Mouse (Mus musculus): ENCODE data around the gene Slc4a1ap. TPM values are rescaled to one million over a fixed set of nuclear protein-coding genes. Genes with fewer than 3 reads are reported as not detected.
"Not testable (repeated sequence)": the region's sequence is repeated elsewhere in the genome, so short reads cannot be mapped to it uniquely, and the experiment has no call there.

The Slc4a1ap gene
- polyA plus RNA-seq, 1 experiment from 2014 or later = 36.7 TPM

GRCm38 (mm10) chr5:31571023-31571608 lies 44.3 kb downstream of the Slc4a1ap start:
- WGBS = 11% methylated on average over 20 of the region's 20 CpGs

GRCm38 (mm10) chr5:31573722-31574121 lies 46.9 kb downstream of the Slc4a1ap start:
- Histone ChIP-seq H3K4me3 (replicated peaks) (no peak overlapping the region), H3K4me1 (peaks cover 33% of the 10 kb centered on the region), H3K9ac (no peak overlapping the region), H3K27ac (no peak overlapping the region), H3K4me2 (no peak overlapping the region), H3K9me3 (replicated peaks) (no peaks in the 10 kb centered on the region), H3K36me3 (no peaks in the 10 kb centered on the region), H3K27me3 (no peaks in the 10 kb centered on the region)
- ATAC-seq (replicated peaks; ENCODE audit: low FRiP score) = no peak
- WGBS = 85% methylated on average over 3 of the region's 3 CpGs

More at GRCm38 (mm10) chr5:31571023-31571608, 44.3 kb downstream of the Slc4a1ap start:
- Histone ChIP-seq H3K36me3 (no peaks in the 10 kb centered on the region), H3K4me2 (peak overlapping the region; percentile 46), H3K27me3 (no peaks in the 10 kb centered on the region), H3K4me3 (replicated peaks) (peak overlapping the region; percentile 4; the same call in 1 of the 2 replicates), H3K9ac (peak overlapping the region; percentile 12; the same call in 1 of the 2 replicates), H3K27ac (peak overlapping the region; percentile 79), H3K4me1 (peaks cover 31% of the 10 kb centered on the region), H3K9me3 (replicated peaks) (no peaks in the 10 kb centered on the region)
- 0 out of 2 replicates have a peak, but pooled peaks have one; percentile 25 for ATAC-seq (replicated peaks; ENCODE audit: low FRiP score)

GRCm38 (mm10) chr5:31576539-31576975 lies 49.8 kb downstream of the Slc4a1ap start:
- Histone ChIP-seq H3K27ac (peak overlapping the region; percentile 80), H3K27me3 (no peaks in the 10 kb centered on the region)
- peak; percentile 74 for ATAC-seq (replicated peaks; ENCODE audit: low FRiP score)

GRCm38 (mm10) chr5:31581263-31581662 lies 54.5 kb downstream of the Slc4a1ap start:
- WGBS = 66% methylated on average over 6 of the region's 6 CpGs

More at GRCm38 (mm10) chr5:31576539-31576975, 49.8 kb downstream of the Slc4a1ap start:
- Histone ChIP-seq H3K4me3 (replicated peaks) (no peak overlapping the region), H3K36me3 (no peaks in the 10 kb centered on the region), H3K4me1 (peaks cover 15% of the 10 kb centered on the region), H3K9ac (no peak overlapping the region), H3K4me2 (no peak overlapping the region), H3K9me3 (replicated peaks) (no peaks in the 10 kb centered on the region)
- 40% methylated on average over 7 of the region's 7 CpGs for WGBS

GRCm38 (mm10) chr5:31581932-31582331 lies 55.1 kb downstream of the Slc4a1ap start:
- Histone ChIP-seq H3K9ac (no peak overlapping the region), H3K36me3 (no peaks in the 10 kb centered on the region), H3K27ac (peak overlapping the region; percentile 97), H3K27me3 (no peaks in the 10 kb centered on the region), H3K9me3 (replicated peaks) (peaks cover 5% of the 10 kb centered on the region; the same call in 1 of the 2 replicates), H3K4me3 (replicated peaks) (no peak overlapping the region), H3K4me2 (no peak overlapping the region), H3K4me1 (peaks cover 38% of the 10 kb centered on the region)
- 67% methylated on average over 3 of the region's 3 CpGs for WGBS
- ATAC-seq (replicated peaks; ENCODE audit: low FRiP score) = no peak

More at GRCm38 (mm10) chr5:31581263-31581662, 54.5 kb downstream of the Slc4a1ap start:
- H3K9ac ChIP-seq = no peak overlapping the region
- H3K27me3 ChIP-seq = no peaks in the 10 kb centered on the region
- no peak for ATAC-seq (replicated peaks; ENCODE audit: low FRiP score)
- H3K36me3 ChIP-seq = no peaks in the 10 kb centered on the region
- no peak overlapping the region for H3K4me2 ChIP-seq
- peaks cover 36% of the 10 kb centered on the region for H3K4me1 ChIP-seq
- H3K27ac ChIP-seq = peak overlapping the region; percentile 59
- peaks cover 5% of the 10 kb centered on the region; the same call in 1 of the 2 replicates for H3K9me3 ChIP-seq (replicated peaks)
- H3K4me3 ChIP-seq (replicated peaks) = no peak overlapping the region

GRCm38 (mm10) chr5:31583261-31583660 lies 56.5 kb downstream of the Slc4a1ap start:
- Histone ChIP-seq H3K36me3 (no peaks in the 10 kb centered on the region), H3K4me1 (peaks cover 36% of the 10 kb centered on the region), H3K4me3 (replicated peaks) (no peak overlapping the region), H3K4me2 (no peak overlapping the region), H3K27ac (peak overlapping the region; percentile 97), H3K9me3 (replicated peaks) (peaks cover 5% of the 10 kb centered on the region; the same call in 1 of the 2 replicates), H3K27me3 (no peaks in the 10 kb centered on the region), H3K9ac (no peak overlapping the region)
- WGBS = 24% methylated on average over 2 of the region's 2 CpGs
- peak; percentile 91 for ATAC-seq (replicated peaks; ENCODE audit: low FRiP score)

GRCm38 (mm10) chr5:31585526-31585925 lies 58.7 kb downstream of the Slc4a1ap start:
- Histone ChIP-seq H3K4me1 (peaks cover 49% of the 10 kb centered on the region), H3K9me3 (replicated peaks) (peaks cover 5% of the 10 kb centered on the region; the same call in 1 of the 2 replicates), H3K27ac (peak overlapping the region; percentile 97), H3K4me2 (no peak overlapping the region), H3K27me3 (no peaks in the 10 kb centered on the region), H3K4me3 (replicated peaks) (no peak overlapping the region), H3K9ac (no peak overlapping the region), H3K36me3 (no peaks in the 10 kb centered on the region)
- ATAC-seq (replicated peaks; ENCODE audit: low FRiP score) = no peak
- WGBS = 78% methylated on average over 4 of the region's 4 CpGs

GRCm38 (mm10) chr5:31588016-31588415 lies 61.2 kb downstream of the Slc4a1ap start:
- H3K9me3 ChIP-seq (replicated peaks) = peaks cover 5% of the 10 kb centered on the region; the same call in 1 of the 2 replicates
- H3K4me2 ChIP-seq = no peak overlapping the region
- 74% methylated on average over 2 of the region's 2 CpGs for WGBS
- no peak overlapping the region for H3K9ac ChIP-seq
- H3K27me3 ChIP-seq = no peaks in the 10 kb centered on the region
- no peak overlapping the region for H3K27ac ChIP-seq
- H3K4me3 ChIP-seq (replicated peaks) = no peak overlapping the region
- H3K36me3 ChIP-seq = no peaks in the 10 kb centered on the region
- ATAC-seq (replicated peaks; ENCODE audit: low FRiP score) = no peak
- peaks cover 38% of the 10 kb centered on the region for H3K4me1 ChIP-seq

GRCm38 (mm10) chr5:31588672-31589071 lies 61.9 kb downstream of the Slc4a1ap start:
- H3K36me3 ChIP-seq; H3K4me3 ChIP-seq (replicated peaks); H3K9me3 ChIP-seq (replicated peaks); ATAC-seq (replicated peaks; ENCODE audit: low FRiP score); H3K27ac ChIP-seq; H3K9ac ChIP-seq; H3K4me2 ChIP-seq; H3K27me3 ChIP-seq: not testable (repeated sequence)
- H3K4me1 ChIP-seq = peaks cover 35% of the 10 kb centered on the region
- WGBS = 89% methylated on average over 8 of the region's 8 CpGs

- Histone ChIP-seq H3K9ac (no peak overlapping the region), H3K4me2 (no peak overlapping the region), H3K4me1 (peaks cover 29% of the 10 kb centered on the region), H3K27ac (peak overlapping the region; percentile 33), H3K27me3 (no peaks in the 10 kb centered on the region), H3K4me3 (replicated peaks) (no peak overlapping the region), H3K36me3 (no peaks in the 10 kb centered on the region), H3K9me3 (replicated peaks) (no peaks in the 10 kb centered on the region)
- WGBS = 42% methylated on average over 14 of the region's 14 CpGs
- ATAC-seq (replicated peaks; ENCODE audit: low FRiP score) = no peak
Observed at GRCm38 (mm10) chr5:31589711-31590319, 63.0 kb downstream of the Slc4a1ap start.

- Histone ChIP-seq H3K4me2 (no peak overlapping the region), H3K27ac (no peak overlapping the region), H3K9ac (no peak overlapping the region), H3K4me1 (peaks cover 27% of the 10 kb centered on the region), H3K36me3 (no peaks in the 10 kb centered on the region), H3K4me3 (replicated peaks) (no peak overlapping the region), H3K27me3 (no peaks in the 10 kb centered on the region), H3K9me3 (replicated peaks) (no peaks in the 10 kb centered on the region)
- ATAC-seq (replicated peaks; ENCODE audit: low FRiP score) = no peak
- 90% methylated on average over 7 of the region's 7 CpGs for WGBS
Observed at GRCm38 (mm10) chr5:31591122-31591521, 64.3 kb downstream of the Slc4a1ap start.

GRCm38 (mm10) chr5:31595868-31596267 lies 69.1 kb downstream of the Slc4a1ap start:
- Histone ChIP-seq H3K9ac (no peak overlapping the region), H3K9me3 (replicated peaks) (no peaks in the 10 kb centered on the region), H3K4me1 (peaks cover 21% of the 10 kb centered on the region), H3K27ac (peak overlapping the region; percentile 73), H3K27me3 (no peaks in the 10 kb centered on the region), H3K36me3 (no peaks in the 10 kb centered on the region), H3K4me3 (replicated peaks) (no peak overlapping the region), H3K4me2 (no peak overlapping the region)
- no peak for ATAC-seq (replicated peaks; ENCODE audit: low FRiP score)
- 72% methylated on average over 4 of the region's 4 CpGs for WGBS

All from kidney, embryonic 15.5 days (tissue).